ENCODE assay signal across 1 mouse cellular context in the genomic region with DNA sequence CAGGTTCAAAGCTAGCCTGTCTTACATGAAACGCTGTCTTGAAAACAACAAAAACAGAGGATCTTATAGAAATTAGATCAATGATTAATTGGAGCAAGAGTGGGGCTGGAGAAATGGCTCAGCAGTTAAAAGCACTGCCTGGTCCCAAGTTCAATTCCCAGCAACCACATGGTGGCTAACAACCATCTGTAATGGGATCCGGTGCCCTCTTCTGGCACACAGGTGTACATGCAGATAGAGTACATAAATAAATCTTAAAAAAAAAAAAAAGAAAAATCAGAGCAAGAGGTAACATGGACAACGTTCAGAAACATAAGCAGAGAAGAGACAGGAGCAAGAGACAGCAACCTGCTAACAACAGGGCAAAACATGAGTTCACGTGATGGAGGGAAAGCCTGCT.
A peak's percentile ranks its signal among the peaks of the same experiment; 100 is the strongest.
TF ChIP-seq lines count a peak whose summit lies in the region.

No protein-coding gene starts in this region.

TF ChIP-seq in MEL, 35 proteins besides CTCF, POLR2A, EP300 and RAD21:
- no peak for TF ChIP-seq TCF12 (IDR thresholded peaks at IDR 0.05; ENCODE audit: low read depth, low read length)
- no peak for TF ChIP-seq ZKSCAN1 (IDR thresholded peaks at IDR 0.05; ENCODE audit: low read depth, low read length)
- TF ChIP-seq BHLHE40 (IDR thresholded peaks at IDR 0.05; ENCODE audit: borderline replicate concordance, low read depth, low read length), result no peak
- TF ChIP-seq MYB (IDR thresholded peaks at IDR 0.05; ENCODE audit: low read depth, low read length), result no peak
- no peak for TF ChIP-seq KAT2A (conservative IDR thresholded peaks at IDR 0.05; ENCODE audit: low read depth, low read length)
- TF ChIP-seq SIN3A (IDR thresholded peaks at IDR 0.05; ENCODE audit: low read length), result no peak
- TF ChIP-seq ZMIZ1 (IDR thresholded peaks at IDR 0.05; ENCODE audit: low read depth, low read length), result no peak
- TF ChIP-seq SMC3 (IDR thresholded peaks at IDR 0.05; ENCODE audit: low read depth, low read length), result peak; percentile 24
- no peak for TF ChIP-seq GABPA (IDR thresholded peaks at IDR 0.05; ENCODE audit: low read depth, low read length)
- TF ChIP-seq JUND (IDR thresholded peaks at IDR 0.05; ENCODE audit: low read depth, low read length), result no peak
- peak; percentile 47; the same call in 1 of the 2 replicates for TF ChIP-seq ZNF384 (IDR thresholded peaks at IDR 0.05; ENCODE audit: low read depth, low read length)
- TF ChIP-seq GATA1 (IDR thresholded peaks at IDR 0.05; ENCODE audit: low read depth, low read length), result no peak
- TF ChIP-seq NELFE (IDR thresholded peaks at IDR 0.05; ENCODE audit: low read depth, low read length), result no peak
